Mouse (Mus musculus) fat pad, adult 2 months (tissue): ENCODE results near the gene Pdcd4.
"Not testable (repeated sequence)": the region's sequence is repeated elsewhere in the genome, so short reads cannot be mapped to it uniquely, and the experiment has no call there.

Experiments
- DNase-seq: peaks from one replicate; pipeline ENCODE4 v3.0.0-alpha.2; 2011; ENCODE audit warnings: low read depth, low spot score; ENCODE audit errors: extremely low read depth

The Pdcd4 gene

DNA sequence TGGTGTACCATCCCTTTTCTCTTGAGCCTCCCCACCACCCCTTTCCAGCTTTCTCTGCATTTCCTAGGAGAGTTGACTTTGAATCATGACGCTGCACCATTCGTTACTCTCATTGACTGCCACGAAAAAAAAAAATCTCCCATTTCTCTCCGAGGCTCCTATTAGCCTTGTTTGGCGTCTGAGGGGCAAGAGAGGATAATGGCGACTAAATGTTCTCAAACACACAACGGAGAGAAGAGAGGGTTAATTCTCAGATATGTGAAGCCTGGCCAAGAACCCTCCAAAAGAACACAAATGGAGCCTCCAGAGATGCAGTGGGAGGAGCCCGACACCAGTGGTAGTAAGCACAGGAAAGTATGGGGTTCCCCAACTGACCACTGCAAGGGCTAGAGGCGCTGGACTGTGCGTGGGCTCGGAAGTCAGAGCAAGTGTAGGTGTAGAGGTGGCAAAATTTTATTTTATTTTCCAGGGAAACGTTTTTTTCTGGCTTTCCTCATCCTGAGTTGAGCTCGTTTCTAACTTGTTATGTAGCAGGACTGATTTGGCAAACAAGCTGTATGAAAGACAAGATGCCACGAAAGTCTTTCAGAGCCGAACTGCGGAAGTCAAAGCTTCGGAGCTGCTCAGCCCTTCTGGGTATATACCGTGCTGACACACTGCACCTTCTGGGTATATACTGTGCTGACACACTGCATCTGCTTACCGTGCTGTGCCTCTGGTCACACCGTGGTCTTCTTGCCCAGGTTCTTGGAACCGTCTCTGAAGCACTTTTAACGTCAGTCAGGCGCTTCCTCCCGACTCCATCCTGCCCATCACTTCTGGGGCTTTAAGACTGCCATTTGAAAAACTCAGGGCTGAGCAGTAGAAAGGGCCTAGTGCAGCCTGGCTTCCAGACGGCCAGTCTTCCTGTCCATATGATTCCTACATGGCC, 7.2 kb downstream of the Pdcd4 start:
- no peak for DNase-seq

DNA sequence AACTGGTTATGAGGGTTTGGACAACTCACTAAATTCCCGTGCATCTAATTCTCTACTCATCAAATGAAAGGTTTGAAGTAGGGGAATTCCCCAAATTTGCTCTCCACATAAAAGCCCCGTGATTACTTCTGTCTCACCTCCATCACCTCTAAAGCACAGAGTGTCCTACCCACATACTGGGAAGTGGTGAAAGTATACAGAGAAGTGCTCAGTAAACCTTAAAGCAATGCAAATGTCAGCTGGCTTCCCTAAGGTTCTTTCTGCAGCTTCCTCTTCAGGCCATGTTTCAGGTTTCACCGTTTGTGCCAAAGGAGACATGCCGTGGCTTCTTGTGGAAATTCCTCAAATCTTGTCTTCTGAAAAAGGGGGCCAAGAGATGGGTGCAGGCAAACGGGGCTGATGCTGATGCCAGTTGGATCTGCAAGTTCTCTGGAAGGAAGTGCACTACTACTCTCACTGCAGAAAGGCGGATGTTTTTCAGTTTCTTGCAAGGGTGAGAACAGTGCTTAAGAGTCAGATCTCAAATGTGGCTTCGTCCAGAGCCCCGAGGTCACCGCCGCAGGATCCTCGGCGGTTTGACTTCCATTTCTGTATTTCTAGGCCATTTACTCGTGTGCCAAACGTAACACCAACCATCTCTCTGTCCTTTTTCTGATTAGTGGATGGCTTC, 8.0 kb downstream of the Pdcd4 start:
- no peak for DNase-seq

DNA sequence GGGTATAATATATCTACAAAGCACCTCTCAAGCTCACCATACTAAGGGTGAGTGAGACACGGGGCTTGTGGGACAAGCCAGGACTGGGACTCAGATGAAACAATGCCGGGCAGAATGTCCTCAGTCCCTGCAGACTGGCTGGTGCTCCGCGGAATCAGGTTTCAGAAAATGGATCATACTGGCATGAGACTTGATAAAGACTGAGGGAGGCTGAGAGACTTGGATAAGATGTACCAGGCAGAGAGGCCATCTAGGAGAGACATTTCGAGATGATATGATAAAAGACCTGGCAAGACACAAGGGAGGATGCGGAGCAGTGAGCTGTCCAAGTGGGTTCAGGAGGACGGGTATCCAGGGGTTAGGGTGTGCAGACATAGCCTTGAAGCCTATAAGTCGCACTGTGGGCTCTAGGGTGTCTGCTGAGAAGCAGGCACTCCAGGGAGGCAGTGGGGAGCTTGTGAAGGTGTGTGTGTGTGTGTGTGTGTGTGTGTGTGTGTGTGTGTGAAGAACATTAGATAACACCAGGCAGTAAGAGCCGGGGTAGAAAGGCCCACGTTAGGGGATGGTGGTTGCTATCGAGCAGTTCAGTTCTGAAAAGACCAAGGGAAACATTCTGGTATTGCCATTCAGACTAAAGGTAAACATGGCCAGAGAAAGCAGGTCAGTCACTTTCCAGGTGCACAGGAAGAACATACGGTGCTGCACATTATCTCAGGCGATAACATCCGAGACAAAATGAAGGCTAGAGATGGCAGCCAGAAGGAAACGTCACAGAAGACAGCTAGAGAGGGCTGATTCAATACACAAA, 10.1 kb downstream of the Pdcd4 start:
- DNase-seq = no peak

- DNase-seq = no peak
These were observed 10.9 kb downstream of the Pdcd4 start for GRCm38 (mm10) chr19:53902739-53903487.

DNA sequence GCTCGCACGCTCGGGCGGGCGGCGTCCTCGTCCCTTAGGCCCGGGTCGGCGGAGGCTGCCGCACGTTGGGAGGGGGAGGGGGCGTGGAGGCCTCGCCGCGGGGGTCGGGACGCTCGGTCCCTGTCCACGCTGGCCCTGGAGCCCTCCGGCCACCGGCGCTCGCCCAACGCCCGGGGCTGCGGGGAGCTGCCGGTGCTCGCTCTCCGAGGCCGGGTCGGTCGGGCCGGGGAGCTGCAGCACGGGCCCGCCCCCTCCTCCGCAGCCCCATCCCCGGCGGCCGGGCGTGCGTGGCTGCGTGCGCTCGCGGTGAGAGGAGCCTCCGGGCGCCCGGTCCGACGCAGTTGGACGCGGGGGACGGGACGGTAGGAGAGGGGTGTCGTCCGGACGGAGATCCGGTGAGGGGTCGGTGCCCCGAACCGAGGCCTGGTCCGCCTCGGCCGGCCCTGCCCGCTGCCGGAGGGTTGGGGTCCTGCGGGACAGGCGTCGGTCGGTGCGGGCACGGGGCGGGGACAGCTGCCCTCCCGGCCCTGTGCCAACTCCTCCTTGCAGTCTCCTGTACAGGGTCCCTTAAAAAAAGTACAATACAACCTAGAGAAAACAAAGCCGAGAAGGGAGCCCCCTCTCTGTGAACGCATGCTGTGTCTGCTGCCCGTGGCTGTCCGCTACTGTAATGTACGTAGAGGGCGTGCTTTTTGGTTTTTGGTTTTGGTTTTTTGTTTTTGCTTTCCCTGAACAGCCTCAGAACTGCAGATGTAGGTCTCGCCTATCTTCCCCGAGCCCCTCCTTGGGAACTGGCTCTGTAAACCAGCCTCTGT, 11.7 kb downstream of the Pdcd4 start:
- no peak for DNase-seq

DNA sequence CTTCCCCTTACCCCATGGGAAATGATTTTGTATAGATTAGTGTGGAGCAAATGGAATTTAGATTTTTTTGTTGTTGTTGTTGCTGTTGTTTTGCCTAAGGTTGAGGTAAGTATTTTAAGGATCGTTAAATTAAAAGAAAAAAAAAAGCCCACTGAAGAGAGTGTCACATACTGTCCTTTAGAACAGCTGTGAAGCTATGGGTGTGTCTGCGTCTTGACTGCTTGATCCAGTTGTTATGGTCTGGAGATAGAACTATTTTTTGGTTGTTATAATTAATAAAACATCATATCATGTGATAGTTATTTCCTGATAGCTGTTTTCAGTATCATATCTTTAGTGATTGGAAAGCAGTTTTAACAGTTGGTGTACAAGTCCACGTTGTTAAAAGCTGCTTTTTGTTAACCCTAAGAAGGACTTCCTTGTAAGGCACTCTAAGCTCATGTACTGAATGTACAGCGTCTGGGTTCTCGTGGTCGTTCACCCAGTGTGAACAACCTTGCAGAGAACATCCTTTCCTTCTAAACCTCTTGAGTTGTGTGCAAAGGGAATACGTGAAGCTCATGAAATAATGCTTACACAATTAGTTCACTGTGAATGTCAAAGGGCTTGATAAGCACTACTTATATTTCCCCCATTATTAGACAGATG, 12.9 kb downstream of the Pdcd4 start:
- DNase-seq = no peak

DNA sequence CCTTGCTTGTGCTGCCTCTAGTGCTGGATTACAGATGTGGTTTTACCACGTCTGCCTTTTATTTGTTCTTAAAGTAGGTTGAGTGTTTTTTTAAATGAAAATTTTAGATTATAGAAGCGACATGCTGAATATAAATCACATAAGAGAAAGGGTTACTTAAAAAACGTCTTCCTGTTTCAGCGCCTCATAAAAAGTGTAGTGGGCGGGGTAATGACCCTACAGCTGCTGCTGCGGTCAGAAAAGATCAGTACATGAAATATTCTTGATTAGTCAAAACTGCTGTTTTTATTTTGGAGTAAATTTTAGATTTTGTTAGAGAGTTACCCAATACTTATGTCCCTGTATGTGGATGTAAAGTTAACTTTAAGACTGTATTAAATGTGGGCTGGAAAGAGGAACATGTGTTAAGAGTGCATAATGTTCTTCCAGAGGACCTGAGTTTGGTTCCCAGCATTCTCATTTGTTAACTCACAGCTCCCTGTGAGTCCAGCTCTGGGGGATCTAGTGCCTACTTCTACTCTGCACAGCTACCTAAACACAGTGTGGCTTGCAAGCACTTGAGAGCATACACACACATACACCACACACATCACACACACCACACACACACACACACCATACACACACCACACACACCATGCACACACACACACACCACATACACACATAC, 14.1 kb downstream of the Pdcd4 start:
- no peak for DNase-seq

DNA sequence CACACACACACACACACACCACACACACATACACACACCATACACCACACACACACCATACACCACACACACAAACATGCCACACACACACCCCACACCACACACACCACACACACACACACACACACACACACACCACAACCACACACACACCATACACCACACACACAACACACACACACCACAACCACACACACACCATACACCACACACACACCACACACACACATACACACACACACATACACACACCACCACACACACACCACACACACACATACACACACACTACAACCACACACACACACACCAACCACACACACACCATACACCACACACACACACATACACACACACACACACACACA, 14.7 kb downstream of the Pdcd4 start:
- DNase-seq = not testable (repeated sequence)

DNA sequence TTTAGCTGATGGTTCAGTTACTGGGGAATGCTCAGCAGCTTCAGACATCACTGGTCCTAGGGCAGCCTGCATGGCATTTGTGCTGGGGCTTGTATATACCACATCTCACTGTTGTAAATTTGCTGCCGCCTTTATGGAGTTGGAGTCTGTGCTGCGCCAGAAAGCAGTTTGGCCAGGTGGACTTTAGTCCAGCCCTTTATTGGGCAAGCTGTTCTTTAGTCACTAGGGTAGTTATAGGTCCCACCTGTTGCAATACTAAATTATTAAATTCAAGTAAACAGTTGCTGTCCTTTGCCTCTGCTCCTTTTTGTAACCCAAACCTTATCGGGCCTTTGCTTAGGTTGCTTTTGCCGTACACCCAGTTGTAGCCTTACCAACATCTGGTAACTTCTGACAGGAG, 22.9 kb downstream of the Pdcd4 start:
- DNase-seq = no peak

- no peak for DNase-seq
These were observed 27.5 kb downstream of the Pdcd4 start for GRCm38 (mm10) chr19:53919541-53919940.

DNA sequence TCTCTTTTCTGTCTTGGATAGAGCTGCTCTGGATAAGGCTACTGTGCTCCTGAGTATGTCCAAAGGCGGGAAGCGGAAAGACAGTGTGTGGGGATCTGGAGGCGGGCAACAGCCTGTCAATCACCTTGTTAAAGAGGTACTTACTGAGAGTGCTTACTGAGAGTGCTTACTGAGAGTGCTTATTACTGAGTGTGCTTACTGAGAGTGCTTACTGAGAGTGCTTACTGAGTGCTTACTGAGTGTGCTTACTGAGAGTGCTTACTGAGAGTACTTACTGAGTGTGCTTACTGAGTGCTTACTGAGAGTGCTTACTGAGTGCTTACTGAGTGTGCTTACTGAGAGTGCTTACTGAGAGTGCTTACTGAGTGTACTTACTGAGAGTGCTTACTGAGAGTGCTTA, 30.0 kb downstream of the Pdcd4 start:
- not testable (repeated sequence) for DNase-seq

DNA sequence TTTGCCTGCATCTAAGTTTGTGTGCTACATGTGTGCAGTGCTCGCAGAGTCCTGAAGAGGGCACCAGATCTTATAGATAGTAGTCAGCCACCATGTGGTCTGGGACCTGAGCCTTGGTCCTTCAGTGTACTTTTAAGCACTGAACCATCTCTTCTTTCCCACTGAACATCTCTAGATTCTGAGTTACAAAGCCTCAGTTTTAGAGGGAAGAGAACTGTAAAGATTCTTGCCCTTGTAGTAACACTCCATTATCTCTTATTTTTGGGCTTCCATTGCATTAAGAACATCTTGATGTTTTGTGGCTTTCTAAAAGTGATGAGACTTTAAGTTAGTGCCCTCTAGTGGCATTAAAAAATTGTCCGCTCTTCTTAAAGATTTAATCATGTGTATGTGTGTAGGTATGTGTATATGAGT, 33.3 kb downstream of the Pdcd4 start:
- DNase-seq = no peak

- no peak for DNase-seq
These were observed 34.7 kb downstream of the Pdcd4 start for GRCm38 (mm10) chr19:53926705-53927104.

DNA sequence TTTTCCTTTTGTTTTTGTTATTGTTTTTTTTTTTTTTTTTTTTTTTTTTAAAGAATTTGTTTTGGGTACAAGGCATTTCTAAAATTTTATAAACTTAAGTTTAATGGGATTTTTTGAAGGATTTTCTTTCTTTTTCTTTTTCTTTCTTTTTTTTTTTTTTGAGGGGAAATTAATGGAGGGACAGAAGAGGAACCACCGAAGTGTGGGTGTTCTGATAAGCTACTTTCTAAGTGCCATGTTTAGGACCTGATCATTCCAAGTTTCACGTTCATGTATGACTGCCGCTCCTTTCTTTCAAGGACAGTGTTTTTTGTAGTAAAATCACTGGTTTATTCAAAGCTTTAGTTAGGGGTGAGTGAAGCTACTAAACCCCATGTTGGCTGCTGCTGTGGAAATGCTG, 37.2 kb downstream of the Pdcd4 start:
- no peak for DNase-seq

GRCm38 (mm10) chr19:53933050-53933449, 41.0 kb downstream of the Pdcd4 start:
- DNase-seq = no peak

DNA sequence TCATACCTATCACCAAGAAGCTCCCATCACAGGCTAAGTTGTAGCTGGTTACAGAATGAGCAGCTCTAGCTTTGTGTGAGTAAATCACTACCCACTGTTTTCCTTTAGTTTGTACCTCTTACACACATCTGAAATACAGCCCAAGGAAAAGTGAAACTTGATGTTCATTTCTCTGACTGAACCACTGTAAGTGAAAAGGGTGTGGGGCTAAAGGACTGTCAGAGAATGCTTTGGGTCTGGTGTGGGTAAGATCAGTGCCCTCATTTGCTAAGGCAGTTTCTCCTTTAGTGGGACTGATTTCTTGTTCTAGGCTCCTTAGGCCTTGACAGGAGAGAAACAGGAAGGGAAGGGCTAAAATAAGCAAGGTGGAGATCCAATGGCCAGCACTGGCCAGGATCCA, 42.0 kb downstream of the Pdcd4 start:
- no peak for DNase-seq

- no peak for DNase-seq
These were observed 47.4 kb downstream of the Pdcd4 start for GRCm38 (mm10) chr19:53939467-53939866.

DNA sequence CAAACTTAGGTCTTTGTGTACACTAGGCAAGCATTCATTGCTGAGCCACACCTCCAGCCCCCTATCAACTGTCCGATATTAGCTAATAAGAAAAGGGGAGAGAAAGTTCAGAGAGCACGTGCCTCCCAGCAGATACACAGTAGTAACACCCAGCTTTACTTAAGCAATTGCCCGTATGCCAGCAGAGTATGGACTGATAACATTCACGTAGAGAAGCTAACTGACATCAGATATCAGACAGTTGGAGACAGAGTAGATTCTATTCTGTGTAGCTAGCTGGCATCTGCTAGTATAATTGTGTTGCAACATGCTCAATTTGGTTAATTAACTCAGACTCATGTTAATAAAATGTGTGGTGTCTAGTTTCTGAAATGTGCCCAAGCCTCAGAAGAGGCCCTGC, 49.1 kb downstream of the Pdcd4 start:
- no peak for DNase-seq

GRCm38 (mm10) chr19:53942342-53942741, 50.3 kb downstream of the Pdcd4 start:
- DNase-seq = peak; percentile 85
